Mouse (Mus musculus) hematopoietic multipotent progenitor cell, adult 10-12 weeks (in vitro differentiated cells): ENCODE data around the gene Gm6525. TPM values are rescaled to one million over a fixed set of nuclear protein-coding genes. Genes with fewer than 3 reads are reported as not detected.

ENCODE experiments used
- polyA plus RNA-seq: library from polyadenylated mRNA; stranded (reverse); fragments of >175 nt; gene quantifications from 2 replicates; pipeline ENCODE4 v1.2.3, GENCODE M21; 2012; ENCODE audit warnings: low replicate concordance

Gm6525 gene
- polyA plus RNA-seq, result not detected in 2 replicates

GRCm38 (mm10) chr3:84173581-84174154, at the start of gene Gm6525:
Gm6525 (plus strand) TSS chr3:84174104.

GRCm38 (mm10) chr3:84155558-84156006, 18.3 kb upstream of the Gm6525 start, which contains the start of gene Mnd1:
Mnd1 (minus strand) TSS chr3:84155786.

Other genes starting within 250 kb of the Gm6525 start
- 119 and 196 TPM in 2 replicates for gene Tmem131l, start 133.9 kb upstream of the Gm6525 start, polyA plus RNA-seq
- gene Mnd1, start 18.3 kb upstream of the Gm6525 start, polyA plus RNA-seq, result 0.49 and 0.65 TPM in 2 replicates
- 1.8 and 2.3 TPM in 2 replicates for gene Trim2, start 132.8 kb downstream of the Gm6525 start, polyA plus RNA-seq